Mouse (Mus musculus) CH12.LX (cell line): Measurements from ENCODE around the gene Sorbs2.

ENCODE experiments used
- CHD1 ChIP-seq: IDR thresholded peaks from 2 replicates; pipeline ENCODE4 v1.6.1; 2012; ENCODE audit warnings: low read depth, low read length, improper control_type of control experiment, inconsistent platforms
- CTCF ChIP-seq, 2 experiments: IDR thresholded peaks in 1 of 2; conservative IDR thresholded peaks in 1 of 2; 2 replicates each; pipeline ENCODE4 v1.5.1; 2011 to 2012; ENCODE audit warnings: low read depth in 2 of 2, low read length in 2 of 2, improper control_type of control experiment in 1 of 2, inconsistent platforms in 1 of 2, mild to moderate bottlenecking in 1 of 2, moderate library complexity in 1 of 2
- EP300 ChIP-seq: IDR thresholded peaks from 2 replicates; pipeline ENCODE4 v1.6.1; 2011; ENCODE audit warnings: low read length, improper control_type of control experiment
- ETS1 ChIP-seq: conservative IDR thresholded peaks from 2 replicates; pipeline ENCODE4 v1.6.1; 2012; ENCODE audit warnings: low read depth, mild to moderate bottlenecking, inconsistent platforms, low read length, improper control_type of control experiment, moderate library complexity
- GABPA ChIP-seq: IDR thresholded peaks from 2 replicates; pipeline ENCODE4 v1.6.1; 2012; ENCODE audit warnings: low read depth, low read length, improper control_type of control experiment, inconsistent platforms; ENCODE audit not compliant: insufficient replicate concordance
- IRF4 ChIP-seq: IDR thresholded peaks from 2 replicates; pipeline ENCODE4 v1.6.1; 2014; ENCODE audit warnings: low read depth, mild to moderate bottlenecking, inconsistent platforms, low read length, improper control_type of control experiment
- KAT2A ChIP-seq: IDR thresholded peaks from 2 replicates; pipeline ENCODE4 v1.6.1; 2012; ENCODE audit warnings: low read length, improper control_type of control experiment, inconsistent platforms; ENCODE audit not compliant: insufficient replicate concordance
- MAX ChIP-seq: IDR thresholded peaks from 2 replicates; pipeline ENCODE4 v1.6.1; 2011; ENCODE audit warnings: low read length, improper control_type of control experiment
- POLR2A ChIP-seq: IDR thresholded peaks from 2 replicates; pipeline ENCODE4 v1.6.1; 2011; ENCODE audit warnings: low read depth, mild to moderate bottlenecking, improper control_type of control experiment, low read length
- TCF12 ChIP-seq: IDR thresholded peaks from 2 replicates; pipeline ENCODE4 v1.6.1; 2014; ENCODE audit warnings: low read depth, mild to moderate bottlenecking, inconsistent platforms, low read length, improper control_type of control experiment
- UBTF ChIP-seq: IDR thresholded peaks from 2 replicates; pipeline ENCODE4 v1.6.1; 2012; ENCODE audit warnings: low read depth, mild to moderate bottlenecking, inconsistent platforms, low read length, improper control_type of control experiment, moderate library complexity
- USF1 ChIP-seq: IDR thresholded peaks from 2 replicates; pipeline ENCODE4 v1.6.1; 2014; ENCODE audit warnings: low read depth, mild to moderate bottlenecking, inconsistent platforms, low read length, improper control_type of control experiment
- ZC3H11A ChIP-seq: IDR thresholded peaks from 2 replicates; pipeline ENCODE4 v1.6.1; 2012; ENCODE audit warnings: low read depth, mild to moderate bottlenecking, inconsistent platforms, low read length, improper control_type of control experiment
- ZNF384 ChIP-seq: IDR thresholded peaks from 2 replicates; pipeline ENCODE4 v1.6.1; 2012; ENCODE audit warnings: low read depth, low read length, improper control_type of control experiment, inconsistent platforms

GRCm38 (mm10) chr8:45614610-45615009 is 107.0 kb downstream of the Sorbs2 start:
- TF ChIP-seq CTCF (conservative IDR thresholded peaks at IDR 0.05 in 1 of 2, IDR thresholded peaks at IDR 0.05 in 1 of 2; ENCODE audit: low read depth in 2 of 2, low read length in 2 of 2): no peak
- TF ChIP-seq KAT2A: no peak
- no peak for TF ChIP-seq UBTF
- no peak for TF ChIP-seq USF1
- no peak for TF ChIP-seq GABPA
- TF ChIP-seq IRF4: no peak
- no peak for TF ChIP-seq ZNF384
- TF ChIP-seq POLR2A: no peak
- no peak for TF ChIP-seq MAX
- no peak for TF ChIP-seq TCF12
- TF ChIP-seq EP300: no peak
- no peak for TF ChIP-seq ZC3H11A
- no peak for TF ChIP-seq CHD1
- no peak for TF ChIP-seq ETS1
